ENCODE assay signal across 14 mouse cellular contexts in the genomic region with DNA sequence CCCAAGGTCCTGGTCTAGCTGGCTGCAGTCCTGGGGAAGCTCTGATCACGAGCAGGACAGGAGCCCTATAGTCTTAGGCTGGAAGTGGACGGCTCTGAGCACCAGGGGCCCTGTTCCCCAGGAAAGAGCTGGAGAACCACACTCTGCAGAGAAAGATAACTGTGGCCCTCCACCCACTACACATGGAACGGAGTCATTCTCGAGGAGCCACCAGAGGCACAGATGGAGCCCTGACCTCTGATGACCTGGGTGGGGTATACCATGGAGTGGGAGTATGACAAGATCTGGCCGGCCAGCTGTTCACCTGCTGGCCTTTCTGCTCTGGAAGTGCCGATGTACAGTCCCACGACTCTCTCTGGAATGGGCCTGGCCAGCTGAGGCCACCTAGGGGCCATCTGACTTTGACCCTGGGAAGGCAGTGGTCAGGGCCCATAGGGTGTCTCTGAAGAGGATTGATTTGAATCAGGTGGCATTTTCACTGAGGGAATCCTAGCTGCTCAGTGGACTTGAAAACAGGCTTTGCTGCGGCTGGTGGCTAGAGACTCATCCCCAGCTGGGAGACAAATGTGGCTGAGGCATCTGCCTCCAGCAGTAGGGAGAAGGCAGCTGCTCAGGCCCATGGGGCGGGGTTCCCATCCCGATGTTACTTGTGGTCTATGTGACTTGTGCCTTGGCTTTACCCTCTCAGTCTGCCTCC. TPM values are rescaled to one million over a fixed set of nuclear protein-coding genes. Genes with fewer than 3 reads are reported as not detected.
DNase-seq lines count a peak whose midpoint lies in the region; ATAC-seq and TF ChIP-seq lines count a peak whose summit lies in the region.
"Had no signal": no experiment of that assay in that cellular context is flagged by ENCODE, and none has a peak within 500 bp of the region (broad histone marks: within the 10 kb centered on the region; RNA-seq: fewer than 3 reads in every experiment).

No protein-coding gene starts in this region.

- H3K4me2 ChIP-seq in lung, embryonic 14.5 days, result no peak overlapping the region
- H3K4me2 ChIP-seq in intestine, embryonic 15.5 days (replicated peaks), result no peak overlapping the region
- H3K4me2 ChIP-seq: limb, embryonic 15.5 days; midbrain, embryonic 13.5 days had no signal

- WGBS in lung, embryonic 14.5 days, result 50% methylated on average over 10 of the region's 10 CpGs
- WGBS in lung, adult 2 months, result 73% methylated on average over 10 of the region's 10 CpGs
- WGBS in intestine, embryonic 15.5 days, result 57% methylated on average over 10 of the region's 10 CpGs

- peaks cover 6% of the 10 kb centered on the region; the same call in 1 of the 2 replicates for H3K4me1 ChIP-seq in lung, embryonic 14.5 days (ENCODE audit: insufficient read depth)
- H3K4me1 ChIP-seq in lung, adult 2 months (ENCODE audit: control insufficient read depth, insufficient read depth, low read length), result no peaks in the 10 kb centered on the region
- H3K4me1 ChIP-seq in intestine, embryonic 15.5 days (replicated peaks), result peaks cover 11% of the 10 kb centered on the region

- no peaks in the 10 kb centered on the region for H3K9me3 ChIP-seq in lung, embryonic 14.5 days (ENCODE audit: low read depth, low read length)
- H3K9me3 ChIP-seq in intestine, embryonic 15.5 days, result no peaks in the 10 kb centered on the region
- H3K9me3 ChIP-seq: limb, embryonic 15.5 days; midbrain, embryonic 13.5 days had no signal

- TF ChIP-seq CTCF in lung, embryonic 14.5 days (IDR thresholded peaks at IDR 0.05; ENCODE audit: low read depth), result no peak
- TF ChIP-seq CTCF in lung, adult 2 months (IDR thresholded peaks at IDR 0.05; ENCODE audit: insufficient read depth, low read length), result no peak

- peak; percentile 60; the same call in 1 of the 2 replicates for ATAC-seq in lung, embryonic 14.5 days (ENCODE audit: insufficient read depth)
- ATAC-seq in intestine, embryonic 15.5 days, result peak; percentile 63; the same call in 1 of the 2 replicates
- ATAC-seq: midbrain, embryonic 13.5 days; Patski had no signal

- no peak overlapping the region for H3K9ac ChIP-seq in lung, embryonic 14.5 days
- H3K9ac ChIP-seq in intestine, embryonic 15.5 days, result no peak overlapping the region
- H3K9ac ChIP-seq: limb, embryonic 15.5 days; midbrain, embryonic 13.5 days had no signal

- DNase-seq in heart, adult 11 months, result peak; percentile 90
- DNase-seq in heart, adult 8-10 months (ENCODE audit: low spot score), result no peak
- DNase-seq in lung, embryonic 14.5 days, result no peak
- DNase-seq in lung, adult 2 months, result no peak
- DNase-seq in retina, embryonic 14.5 days (ENCODE audit: low spot score), result peak; percentile 48
- no peak for DNase-seq in urinary bladder, adult 18-20 months (ENCODE audit: low spot score in 2 of 2)
- DNase-seq in cerebellum, adult 11 months, result no peak
- DNase-seq: B cell, adult 2 months; heart, postnatal 4 days had no signal

- H3K27ac ChIP-seq in lung, embryonic 14.5 days (ENCODE audit: low read depth), result no peak overlapping the region
- no peak overlapping the region for H3K27ac ChIP-seq in intestine, embryonic 15.5 days
- H3K27ac ChIP-seq: limb, embryonic 15.5 days; midbrain, embryonic 13.5 days had no signal

- H3K27me3 ChIP-seq in lung, embryonic 14.5 days (ENCODE audit: insufficient read depth, low read length), result no peaks in the 10 kb centered on the region
- H3K27me3 ChIP-seq in intestine, embryonic 15.5 days (replicated peaks), result no peaks in the 10 kb centered on the region
- H3K27me3 ChIP-seq: limb, embryonic 15.5 days; midbrain, embryonic 13.5 days; Patski had no signal

- no peaks in the 10 kb centered on the region for H3K36me3 ChIP-seq in lung, embryonic 14.5 days (ENCODE audit: insufficient read depth)
- no peaks in the 10 kb centered on the region for H3K36me3 ChIP-seq in intestine, embryonic 15.5 days
- H3K36me3 ChIP-seq: limb, embryonic 15.5 days; midbrain, embryonic 13.5 days had no signal

- TF ChIP-seq POLR2A in lung, adult 2 months (IDR thresholded peaks at IDR 0.05; ENCODE audit: borderline replicate concordance, extremely low read depth, low read depth, low read length), result no peak

- H3K4me3 ChIP-seq in lung, embryonic 14.5 days (ENCODE audit: low read depth, low read length), result no peak overlapping the region
- no peak overlapping the region for H3K4me3 ChIP-seq in lung, adult 2 months (replicated peaks; ENCODE audit: extremely low read depth, low read depth, low read length)
- H3K4me3 ChIP-seq in intestine, embryonic 15.5 days (replicated peaks), result no peak overlapping the region
- H3K4me3 ChIP-seq: limb, embryonic 15.5 days; midbrain, embryonic 13.5 days had no signal

RNA-seq across cellular contexts. Expression of gene Lipc, which starts 37.2 kb away (rescaled TPM):
- total RNA-seq in heart, adult 8-10 months (2022), result under 1 TPM in 1 of 4 experiments, not detected in 3; 0.26 TPM
- 0.11 and 0.22 TPM in 2 replicates for polyA plus RNA-seq in lung, embryonic 14.5 days (2014; fragmentation: Nextera tagmentation; extraction: Ambion mirVana)
- polyA plus RNA-seq in lung, adult 2 months (2012; rRNA removed), result 0.25 and 0.38 TPM in 2 replicates
- 1.1 and 1.7 TPM in 2 replicates for polyA plus RNA-seq in intestine, embryonic 15.5 days (2015; fragmentation: Nextera tagmentation; extraction: Ambion mirVana)
- polyA plus RNA-seq: embryonic facial prominence, embryonic 11.5 days; midbrain, embryonic 13.5 days had no signal

Comparison
In these comparisons a context has a peak if more than half of its experiments do, and no peak if none do; other contexts are left out.
1. DNase-seq: peak in heart, adult 11 months (single experiment) and retina, embryonic 14.5 days (single experiment); none in heart, adult 8-10 months (single experiment), lung, embryonic 14.5 days (single experiment), lung, adult 2 months (single experiment), urinary bladder, adult 18-20 months (0 of 2) and cerebellum, adult 11 months (single experiment).